Mouse (Mus musculus): ENCODE measurements at regions not wholly inside any gene's neighbourhood (a gene's known extent, or its start where the extent isn't known, plus 50 kb on each side); places are given as distances from the start of the nearest gene placed in this dataset.

DNA sequence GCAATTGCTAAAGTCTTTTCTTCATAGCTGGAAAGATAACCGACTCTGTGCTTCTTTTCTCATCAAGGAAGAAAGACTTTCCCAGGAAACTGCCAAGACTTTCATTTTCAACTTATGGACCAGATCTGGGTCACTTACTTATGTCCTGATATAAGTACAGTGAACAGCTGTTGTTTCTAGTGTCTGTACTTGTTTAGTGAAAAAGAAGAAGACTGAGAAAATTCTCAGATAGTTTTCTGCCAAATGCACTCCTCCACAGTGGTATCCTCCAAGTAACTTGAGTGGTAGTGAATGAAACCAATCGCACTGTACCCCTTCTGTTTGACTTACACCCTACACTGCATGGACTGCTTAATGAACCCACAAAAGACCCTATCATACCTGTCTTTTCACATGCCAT, 146.1 kb downstream of the Tmem161b start:
- 78% methylated on average over 2 of the region's 2 CpGs for WGBS

DNA sequence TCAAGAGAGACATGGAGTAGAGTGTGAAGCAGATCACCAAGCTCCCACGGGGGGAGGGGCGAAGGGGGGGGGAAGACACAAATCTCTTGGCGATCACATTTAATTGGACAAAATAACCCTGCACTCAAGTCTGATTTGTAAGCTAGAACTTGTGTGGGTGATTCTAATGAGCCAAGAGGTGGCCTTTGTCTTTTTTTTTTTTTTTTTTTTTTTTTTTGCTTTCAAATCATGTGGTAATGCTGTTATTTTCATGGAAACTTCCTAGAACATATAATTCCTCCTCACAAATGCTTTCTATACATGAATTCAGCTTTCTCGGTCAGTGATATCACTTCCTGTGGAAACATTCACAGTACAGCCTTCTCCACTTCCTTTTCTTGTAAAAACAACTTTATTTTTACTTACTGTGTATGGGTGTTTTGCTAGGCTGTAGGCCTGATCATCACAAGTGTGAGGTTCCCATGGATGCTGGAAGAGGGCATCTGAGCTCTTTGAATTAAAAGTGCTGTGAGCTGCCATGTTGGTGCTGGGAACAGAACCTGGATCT, 152.7 kb downstream of the Tmem161b start:
- Histone ChIP-seq H3K27me3 (ENCODE audit: control insufficient read depth, insufficient read depth, low read length) (no peaks in the 10 kb centered on the region), H3K36me3 (ENCODE audit: control insufficient read depth, insufficient read depth, low read length) (no peaks in the 10 kb centered on the region), H3K4me1 (ENCODE audit: control insufficient read depth, insufficient read depth, insufficient read length, low read length) (no peaks in the 10 kb centered on the region), H3K4me3 (ENCODE audit: low read depth, low read length) (no peak overlapping the region), H3K27ac (ENCODE audit: insufficient read depth, low read depth, low read length) (no peak overlapping the region)
- 90% methylated on average over 4 of the region's 4 CpGs for WGBS
- no peak for TF ChIP-seq CTCF (IDR thresholded peaks at IDR 0.05; ENCODE audit: extremely low read depth, insufficient read length, insufficient replicate concordance, low read depth, low read length)
- TF ChIP-seq POLR2A (IDR thresholded peaks at IDR 0.05; ENCODE audit: low read depth, low read length) = no peak

More for the DNA sequence above, 146.1 kb downstream of the Tmem161b start:
- H3K36me3 ChIP-seq (ENCODE audit: control insufficient read depth, insufficient read depth, low read length) = no peaks in the 10 kb centered on the region
- H3K27ac ChIP-seq (ENCODE audit: insufficient read depth, low read depth, low read length) = no peak overlapping the region
- H3K4me3 ChIP-seq (ENCODE audit: low read depth, low read length) = no peak overlapping the region
- H3K4me1 ChIP-seq (ENCODE audit: control insufficient read depth, insufficient read depth, insufficient read length, low read length) = no peaks in the 10 kb centered on the region
- H3K27me3 ChIP-seq (ENCODE audit: control insufficient read depth, insufficient read depth, low read length) = no peaks in the 10 kb centered on the region
- TF ChIP-seq CTCF (IDR thresholded peaks at IDR 0.05; ENCODE audit: extremely low read depth, insufficient read length, insufficient replicate concordance, low read depth, low read length) (no peak), POLR2A (IDR thresholded peaks at IDR 0.05; ENCODE audit: low read depth, low read length) (no peak)

DNA sequence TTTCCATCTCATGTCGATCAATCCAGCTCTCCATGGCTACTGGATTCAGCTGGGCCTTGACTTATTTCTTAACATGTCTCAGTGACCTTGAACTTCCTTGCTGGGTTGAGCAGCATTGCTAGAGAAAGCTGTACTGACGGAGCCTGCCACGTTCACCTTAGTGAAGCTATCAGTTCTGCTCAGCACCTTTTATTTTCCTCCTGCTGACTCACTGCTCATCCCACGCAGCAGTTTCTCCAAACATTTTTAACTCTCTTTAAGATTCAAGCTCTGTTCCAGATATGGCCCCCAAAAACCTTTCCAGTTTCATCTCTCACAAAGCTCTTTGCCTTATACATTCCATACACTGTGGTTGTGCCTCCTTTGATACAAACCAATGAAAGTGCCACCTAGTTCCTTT, 153.8 kb downstream of the Tmem161b start:
- no peaks in the 10 kb centered on the region for H3K36me3 ChIP-seq (ENCODE audit: control insufficient read depth, insufficient read depth, low read length)
- WGBS = 80% methylated on average over 4 of the region's 4 CpGs
- no peaks in the 10 kb centered on the region for H3K27me3 ChIP-seq (ENCODE audit: control insufficient read depth, insufficient read depth, low read length)
- H3K4me3 ChIP-seq (ENCODE audit: low read depth, low read length) = no peak overlapping the region
- no peaks in the 10 kb centered on the region for H3K4me1 ChIP-seq (ENCODE audit: control insufficient read depth, insufficient read depth, insufficient read length, low read length)
- TF ChIP-seq CTCF (IDR thresholded peaks at IDR 0.05; ENCODE audit: extremely low read depth, insufficient read length, insufficient replicate concordance, low read depth, low read length) (no peak), POLR2A (IDR thresholded peaks at IDR 0.05; ENCODE audit: low read depth, low read length) (no peak)
- H3K27ac ChIP-seq (ENCODE audit: insufficient read depth, low read depth, low read length) = no peak overlapping the region

DNA sequence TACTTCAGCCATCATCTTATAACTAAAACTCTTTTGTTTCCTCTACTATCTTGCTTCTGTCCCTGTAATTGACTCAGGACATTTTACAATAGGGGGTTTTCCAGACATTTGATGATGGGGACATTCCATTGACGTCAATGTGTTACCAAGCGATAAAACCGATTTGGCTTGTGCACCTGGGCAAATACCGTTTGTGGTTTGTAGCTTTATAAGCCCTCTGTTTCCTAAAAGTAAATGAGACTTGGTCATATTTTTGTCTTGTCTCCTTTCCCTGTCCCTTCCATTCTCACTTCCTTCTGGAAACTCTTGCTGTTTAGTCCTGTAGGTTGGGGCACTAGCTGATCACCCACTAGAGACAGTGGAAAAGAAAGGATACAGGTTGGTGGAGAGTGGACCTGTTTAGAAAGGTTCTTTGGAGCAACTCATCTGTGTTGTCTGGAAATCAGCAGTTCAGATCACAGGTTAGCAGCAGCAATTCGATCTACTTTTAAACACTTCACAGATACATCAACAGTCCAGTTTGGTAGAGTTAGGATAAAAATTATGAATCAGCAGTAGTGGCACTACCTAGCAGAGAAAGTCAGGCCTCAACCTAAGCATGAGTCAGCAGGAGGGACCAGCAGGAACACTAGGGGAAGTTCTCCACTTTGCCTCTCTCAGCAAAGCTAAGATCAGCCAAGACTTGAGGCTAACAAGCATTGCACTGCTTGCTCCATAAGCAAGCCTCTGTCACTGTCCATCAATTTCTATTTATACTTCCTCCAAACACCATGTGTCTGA, 156.6 kb downstream of the Tmem161b start:
- H3K4me3 ChIP-seq (ENCODE audit: low read depth, low read length) = no peak overlapping the region
- no peaks in the 10 kb centered on the region for H3K36me3 ChIP-seq (ENCODE audit: control insufficient read depth, insufficient read depth, low read length)
- H3K27ac ChIP-seq (ENCODE audit: insufficient read depth, low read depth, low read length) = no peak overlapping the region
- 66% methylated on average over 5 of the region's 5 CpGs for WGBS
- H3K4me1 ChIP-seq (ENCODE audit: control insufficient read depth, insufficient read depth, insufficient read length, low read length) = no peaks in the 10 kb centered on the region
- no peaks in the 10 kb centered on the region for H3K27me3 ChIP-seq (ENCODE audit: control insufficient read depth, insufficient read depth, low read length)
- TF ChIP-seq POLR2A (IDR thresholded peaks at IDR 0.05; ENCODE audit: low read depth, low read length) = no peak

DNA sequence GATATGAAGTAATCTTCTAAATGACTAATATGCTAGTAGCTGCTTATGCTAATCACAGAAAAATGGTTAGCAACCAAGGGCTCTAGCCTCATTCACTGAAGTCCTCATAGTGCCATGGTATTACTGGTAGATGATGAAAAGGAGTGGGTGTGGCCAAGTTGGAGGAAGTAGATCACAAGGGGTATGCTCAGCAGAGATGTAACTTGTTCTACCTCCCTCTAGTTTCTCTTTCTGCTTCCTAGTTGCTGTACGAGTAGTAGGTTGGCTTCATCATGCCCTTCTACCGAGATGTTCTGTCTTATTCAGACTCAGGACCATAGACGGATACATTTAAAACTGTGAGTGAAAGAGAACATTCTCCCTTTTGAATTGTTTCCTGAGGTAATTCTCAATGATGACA, 169.5 kb downstream of the Tmem161b start:
- WGBS = 82% methylated on average over 3 of the region's 3 CpGs
- no peaks in the 10 kb centered on the region for H3K4me1 ChIP-seq (ENCODE audit: control insufficient read depth, insufficient read depth, insufficient read length, low read length)
- no peak overlapping the region for H3K4me3 ChIP-seq (ENCODE audit: low read depth, low read length)
- H3K27me3 ChIP-seq (ENCODE audit: control insufficient read depth, insufficient read depth, low read length) = no peaks in the 10 kb centered on the region
- TF ChIP-seq CTCF (IDR thresholded peaks at IDR 0.05; ENCODE audit: extremely low read depth, insufficient read length, insufficient replicate concordance, low read depth, low read length) = no peak
- TF ChIP-seq POLR2A (IDR thresholded peaks at IDR 0.05; ENCODE audit: low read depth, low read length) = no peak
- no peak overlapping the region for H3K27ac ChIP-seq (ENCODE audit: insufficient read depth, low read depth, low read length)
- H3K36me3 ChIP-seq (ENCODE audit: control insufficient read depth, insufficient read depth, low read length) = no peaks in the 10 kb centered on the region

DNA sequence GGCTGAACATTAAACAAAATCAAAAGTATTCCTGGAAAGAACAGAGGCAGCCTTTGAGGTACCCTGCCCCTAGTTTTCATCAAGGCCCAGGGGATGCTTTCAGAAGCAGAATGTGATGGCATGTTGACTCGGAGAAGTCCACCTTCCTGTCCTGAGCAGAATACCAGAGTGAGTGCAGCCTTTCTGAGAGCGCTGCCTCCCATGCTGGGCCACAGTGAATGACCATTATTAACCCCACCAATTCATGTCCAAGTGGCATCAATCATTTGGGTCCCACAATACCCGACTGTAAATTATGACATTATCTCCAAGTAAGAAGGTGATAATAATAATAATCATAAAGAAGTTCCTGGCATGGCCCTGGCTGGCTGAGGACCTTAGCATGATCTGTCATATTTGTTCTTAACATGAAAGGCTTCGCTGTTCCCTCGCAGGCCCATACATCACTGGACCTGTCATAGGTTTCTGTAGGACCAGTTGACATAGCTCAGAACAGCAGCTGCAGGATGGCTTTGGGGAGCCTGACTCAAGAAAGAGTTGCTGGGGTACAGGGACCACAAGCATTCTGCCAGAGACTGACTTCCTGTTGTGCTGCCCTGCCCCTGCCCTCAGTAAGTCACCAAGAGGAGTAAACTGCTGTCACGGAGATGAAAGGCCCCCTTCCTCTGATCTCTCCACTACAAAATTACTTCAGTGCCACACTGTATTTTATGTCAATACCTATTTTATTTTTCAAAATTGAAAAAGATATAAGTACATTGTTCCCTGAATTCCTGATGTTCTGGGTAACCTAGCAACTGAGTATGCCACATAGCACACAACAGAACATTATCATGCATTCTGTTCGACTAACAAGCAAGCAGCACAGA, 176.6 kb downstream of the Tmem161b start:
- 60% methylated on average over 7 of the region's 7 CpGs for WGBS
- Histone ChIP-seq H3K4me1 (ENCODE audit: control insufficient read depth, insufficient read depth, insufficient read length, low read length) (no peaks in the 10 kb centered on the region), H3K27me3 (ENCODE audit: control insufficient read depth, insufficient read depth, low read length) (no peaks in the 10 kb centered on the region), H3K27ac (ENCODE audit: insufficient read depth, low read depth, low read length) (no peak overlapping the region), H3K36me3 (ENCODE audit: control insufficient read depth, insufficient read depth, low read length) (no peaks in the 10 kb centered on the region), H3K4me3 (ENCODE audit: low read depth, low read length) (no peak overlapping the region)
- no peak for TF ChIP-seq POLR2A (IDR thresholded peaks at IDR 0.05; ENCODE audit: low read depth, low read length)
- TF ChIP-seq CTCF (IDR thresholded peaks at IDR 0.05; ENCODE audit: extremely low read depth, insufficient read length, insufficient replicate concordance, low read depth, low read length) = no peak
